Mouse (Mus musculus): ENCODE measurements around the gene Plxna4.
A peak's percentile ranks its signal among the peaks of the same experiment; 100 is the strongest.

Gene Plxna4

DNA sequence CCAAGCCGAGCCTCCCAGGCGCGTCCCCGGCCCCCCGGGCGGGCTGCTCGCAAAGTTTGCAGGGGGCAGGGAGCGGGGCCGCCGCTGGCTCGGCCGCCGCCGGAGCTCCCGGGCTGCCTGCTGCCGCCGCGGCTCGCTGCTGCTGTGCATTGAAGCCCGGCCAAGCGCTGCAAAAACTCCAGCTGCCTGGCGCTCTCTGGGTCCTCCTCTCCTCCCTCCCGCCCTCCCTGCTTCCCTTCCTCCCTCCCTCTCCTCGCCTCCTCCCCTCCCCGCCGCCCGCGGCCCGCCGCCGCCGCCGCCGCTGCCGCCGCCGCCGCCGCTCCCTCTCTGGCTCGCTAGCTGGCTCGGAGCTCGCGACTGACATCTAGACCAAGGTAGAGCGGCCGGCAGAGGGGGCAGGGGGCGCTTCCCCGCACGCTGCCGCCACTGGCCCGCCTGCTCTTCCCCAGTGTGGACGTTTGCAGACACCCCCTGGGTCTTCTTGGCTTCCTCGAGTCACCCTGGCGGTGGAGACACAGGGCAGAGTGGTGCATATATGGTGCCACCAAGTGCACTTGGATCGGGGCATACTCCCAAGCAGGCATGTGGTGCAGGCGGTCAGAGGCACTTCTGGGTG lies at the start of gene Plxna4:
Plxna4 (minus strand) TSS at position 137 of the 616 bp plus-strand sequence.
- DNase-seq: peak; percentile 67

DNA sequence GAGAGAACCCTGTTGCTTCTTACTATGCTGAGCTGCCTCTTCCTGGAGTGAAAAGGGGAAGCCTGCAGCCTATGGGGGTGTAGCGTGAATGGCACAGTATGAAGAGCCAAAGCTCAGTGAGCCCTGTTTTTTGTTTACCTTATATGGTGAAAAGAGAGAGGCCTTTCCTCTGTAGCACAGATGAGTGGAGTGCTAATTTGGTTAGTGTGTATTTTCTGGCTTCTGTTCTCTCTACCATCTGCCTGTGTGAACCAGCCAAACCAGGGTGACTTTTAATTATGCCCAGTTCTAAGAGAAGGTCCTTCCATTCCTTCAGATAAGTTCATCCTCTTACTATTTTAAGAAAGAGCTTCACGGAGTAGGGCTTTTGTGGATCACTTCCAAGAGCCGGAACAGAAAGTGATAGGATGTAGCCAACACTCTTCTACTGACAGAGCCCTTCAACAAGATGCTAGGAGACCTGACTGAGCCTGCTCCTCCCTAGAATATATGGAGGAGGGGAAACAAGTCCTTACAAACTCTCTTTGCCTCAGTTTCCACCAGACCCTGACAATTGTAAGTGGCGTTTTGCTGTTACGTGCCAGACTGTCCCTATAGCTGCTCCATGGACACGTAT lies 49.7 kb upstream of the Plxna4 start:
- peak; percentile 8 for DNase-seq

DNA sequence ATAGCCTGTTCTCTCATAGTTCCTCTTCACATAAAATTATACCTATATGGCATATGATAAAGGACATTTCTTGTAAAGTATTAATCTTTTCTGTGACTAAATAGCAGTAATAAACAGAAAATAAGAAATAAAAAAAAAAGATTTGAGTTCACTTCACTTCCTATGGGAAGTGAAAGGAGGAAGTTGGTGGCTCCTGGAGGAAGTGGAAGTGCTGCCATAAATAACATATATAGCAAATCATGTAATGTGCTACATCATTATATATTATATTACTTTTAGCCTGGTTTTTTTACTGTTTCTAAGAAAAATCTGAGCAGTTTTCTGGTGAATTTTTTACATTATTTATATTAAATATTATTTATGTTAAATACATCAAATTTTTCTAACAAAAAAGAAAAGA lies 22.7 kb upstream of the Plxna4 start:
- no peak for DNase-seq

DNA sequence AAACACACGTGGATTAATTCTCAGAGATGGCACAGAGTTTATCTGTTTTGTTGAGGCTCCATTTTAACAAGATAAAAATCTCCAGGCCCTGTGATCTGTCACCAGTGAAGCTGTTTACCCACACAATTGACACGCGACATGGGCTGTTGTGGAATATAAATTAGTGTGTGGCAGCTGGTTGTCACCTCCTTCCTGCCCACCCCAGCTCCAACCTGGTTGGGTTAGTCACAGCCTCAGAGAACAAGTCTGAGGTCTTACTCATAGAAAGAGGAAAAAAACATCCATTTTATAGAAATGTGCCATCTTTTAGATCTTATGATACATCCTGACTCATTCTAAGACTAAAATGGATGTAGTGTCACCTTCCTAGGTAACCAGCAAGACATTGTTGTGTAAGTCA lies 18.8 kb upstream of the Plxna4 start:
- DNase-seq: no peak

DNA sequence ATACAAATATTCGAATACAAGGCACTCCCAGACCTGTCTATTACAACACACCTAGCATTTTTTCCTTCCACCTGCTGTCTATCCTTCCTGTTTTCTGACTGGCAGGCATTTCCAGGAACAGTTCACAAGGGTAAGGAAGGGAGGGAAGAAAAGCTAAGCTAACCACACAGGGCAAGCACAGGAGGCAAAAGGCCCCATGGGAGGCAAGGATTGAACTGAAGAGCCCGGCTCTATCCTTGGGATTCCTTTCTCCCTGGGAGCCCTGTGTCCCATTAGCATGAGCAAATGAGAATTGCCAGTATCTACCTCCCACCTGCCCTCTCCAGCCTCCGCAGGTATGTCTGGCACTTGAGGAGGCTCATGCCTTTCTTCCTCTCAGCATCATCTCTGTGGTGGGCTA lies 17.6 kb upstream of the Plxna4 start:
- DNase-seq: no peak

DNA sequence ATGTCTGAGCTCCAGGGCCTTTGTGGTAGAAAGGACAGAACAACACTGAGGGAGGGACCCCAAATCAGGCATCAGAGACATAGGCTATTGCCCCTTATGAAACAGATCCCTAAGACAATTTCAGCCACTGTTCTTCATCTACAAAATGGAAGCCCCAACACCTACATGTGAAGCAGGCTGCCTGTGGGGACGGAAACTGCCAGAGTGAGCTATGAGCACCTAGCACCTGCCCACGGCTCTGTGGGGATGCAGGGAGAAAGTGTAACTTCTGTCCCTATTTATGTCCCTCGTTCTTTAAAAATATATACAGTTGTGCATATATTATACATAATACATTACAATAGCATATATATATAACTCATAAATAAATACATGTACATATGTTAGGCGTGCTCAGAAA lies 16.9 kb upstream of the Plxna4 start:
- DNase-seq: no peak

DNA sequence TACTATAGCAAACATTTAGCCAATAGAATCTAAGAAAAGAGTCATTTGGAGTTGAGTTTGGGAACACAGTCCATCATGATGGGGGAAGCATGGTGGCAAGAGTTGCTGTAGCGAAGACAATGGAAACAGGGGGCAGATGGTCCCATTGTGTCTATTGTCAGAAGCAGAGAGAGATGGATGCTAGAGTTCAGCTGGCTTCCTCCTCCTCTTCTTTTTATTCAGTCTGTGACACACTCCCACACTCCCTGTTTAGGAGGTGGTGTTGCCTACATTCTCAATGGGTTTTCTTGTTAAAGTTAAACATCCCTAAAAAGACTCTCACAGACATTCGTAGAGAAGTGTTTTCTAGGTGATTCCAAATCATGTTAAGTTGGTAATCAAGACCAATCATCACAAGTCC lies 14.1 kb upstream of the Plxna4 start:
- DNase-seq: no peak

DNA sequence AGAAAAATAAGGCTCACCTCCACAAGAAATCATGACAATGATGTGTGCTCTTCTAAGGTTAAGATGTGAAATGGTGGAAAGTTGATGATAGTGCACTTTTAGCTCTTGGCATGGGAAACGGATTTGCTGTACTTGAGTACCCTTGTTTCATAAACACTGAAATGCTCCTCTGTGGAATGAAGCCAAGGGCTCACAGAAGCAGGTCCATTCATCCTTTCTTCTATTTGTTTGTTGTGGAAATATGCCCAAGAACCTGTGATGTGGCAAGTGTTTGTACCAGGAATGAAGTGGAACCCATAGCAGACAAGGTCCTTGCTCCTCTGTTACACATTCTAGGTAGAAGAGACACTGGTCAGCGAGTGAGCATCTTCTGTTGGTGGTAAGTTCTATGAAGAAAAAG lies 13.3 kb upstream of the Plxna4 start:
- DNase-seq: no peak

DNA sequence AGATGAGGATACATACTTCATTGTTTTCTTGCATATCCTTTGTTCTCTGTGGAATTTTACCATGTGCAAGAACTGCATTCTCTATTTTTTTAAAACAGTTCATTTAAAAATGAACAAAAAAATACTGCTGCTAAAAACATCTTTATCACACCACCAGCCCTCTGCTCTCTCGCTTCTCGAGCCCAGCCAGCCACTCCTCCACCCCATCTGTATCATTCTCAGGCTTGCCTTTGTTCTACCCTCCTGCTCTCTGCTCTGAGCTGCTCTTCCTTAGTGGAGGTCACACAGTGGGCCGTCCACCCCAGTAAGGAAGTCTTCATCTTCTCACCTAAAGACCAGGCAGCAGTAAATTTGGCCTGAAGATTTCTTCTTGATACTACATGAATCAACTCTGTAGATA lies 7.6 kb upstream of the Plxna4 start:
- DNase-seq: no peak

DNA sequence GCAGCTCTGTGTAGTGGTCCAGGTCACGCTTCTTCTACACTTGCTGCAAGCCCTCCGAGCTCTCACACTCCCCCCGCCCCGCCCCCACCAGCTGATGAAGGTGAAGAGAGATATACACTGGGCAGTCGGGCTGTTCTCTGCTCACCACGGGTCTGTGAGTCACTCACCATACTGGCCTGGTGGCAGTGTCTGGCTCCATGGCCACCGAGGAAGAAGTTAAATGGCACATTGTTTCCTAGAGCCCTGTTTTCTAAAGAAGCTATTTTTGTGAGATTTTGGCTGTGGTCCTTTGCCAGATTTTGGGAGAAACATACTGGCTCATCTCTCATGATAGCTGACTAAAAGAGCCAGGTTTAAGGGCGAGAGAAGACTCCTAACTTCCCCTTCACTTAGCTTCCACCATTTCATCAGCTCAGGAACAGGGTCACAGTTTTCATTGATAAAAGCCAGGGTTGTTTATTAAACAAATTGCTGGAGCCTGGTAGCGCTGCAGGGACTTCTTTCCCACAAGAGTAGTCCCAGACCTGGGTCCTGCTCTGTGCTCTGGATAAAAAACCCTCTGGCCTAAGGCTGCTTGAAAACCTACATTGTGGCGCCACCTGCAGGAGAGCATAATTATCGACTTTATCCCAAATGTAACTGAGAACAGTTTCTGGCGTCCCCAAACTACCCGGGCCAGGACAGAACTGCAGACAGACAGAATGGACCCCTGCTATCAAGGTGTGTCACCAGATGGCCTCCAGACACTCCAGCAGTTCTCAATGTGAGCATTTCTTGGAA lies 3.2 kb upstream of the Plxna4 start:
- peak; percentile 63 for DNase-seq

DNA sequence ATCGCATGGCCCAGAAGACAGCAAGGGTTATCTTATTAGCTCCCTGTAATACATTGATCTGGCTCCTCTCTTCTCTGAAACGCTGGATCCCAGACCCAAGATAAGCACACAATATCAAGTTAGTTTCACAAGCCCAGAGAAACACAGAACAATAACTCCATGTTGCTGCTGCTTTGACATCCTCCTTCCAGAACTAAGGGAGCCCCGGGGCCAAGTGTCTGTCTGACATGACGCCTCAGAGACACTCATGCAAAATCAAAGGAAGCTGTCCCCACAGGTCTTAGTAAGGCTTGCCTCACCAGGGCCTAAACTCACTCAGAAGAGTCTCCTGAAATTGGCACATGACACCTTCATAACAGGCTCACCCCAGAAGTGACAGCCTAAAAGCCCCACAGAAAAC lies 1.6 kb upstream of the Plxna4 start:
- DNase-seq: no peak

DNA sequence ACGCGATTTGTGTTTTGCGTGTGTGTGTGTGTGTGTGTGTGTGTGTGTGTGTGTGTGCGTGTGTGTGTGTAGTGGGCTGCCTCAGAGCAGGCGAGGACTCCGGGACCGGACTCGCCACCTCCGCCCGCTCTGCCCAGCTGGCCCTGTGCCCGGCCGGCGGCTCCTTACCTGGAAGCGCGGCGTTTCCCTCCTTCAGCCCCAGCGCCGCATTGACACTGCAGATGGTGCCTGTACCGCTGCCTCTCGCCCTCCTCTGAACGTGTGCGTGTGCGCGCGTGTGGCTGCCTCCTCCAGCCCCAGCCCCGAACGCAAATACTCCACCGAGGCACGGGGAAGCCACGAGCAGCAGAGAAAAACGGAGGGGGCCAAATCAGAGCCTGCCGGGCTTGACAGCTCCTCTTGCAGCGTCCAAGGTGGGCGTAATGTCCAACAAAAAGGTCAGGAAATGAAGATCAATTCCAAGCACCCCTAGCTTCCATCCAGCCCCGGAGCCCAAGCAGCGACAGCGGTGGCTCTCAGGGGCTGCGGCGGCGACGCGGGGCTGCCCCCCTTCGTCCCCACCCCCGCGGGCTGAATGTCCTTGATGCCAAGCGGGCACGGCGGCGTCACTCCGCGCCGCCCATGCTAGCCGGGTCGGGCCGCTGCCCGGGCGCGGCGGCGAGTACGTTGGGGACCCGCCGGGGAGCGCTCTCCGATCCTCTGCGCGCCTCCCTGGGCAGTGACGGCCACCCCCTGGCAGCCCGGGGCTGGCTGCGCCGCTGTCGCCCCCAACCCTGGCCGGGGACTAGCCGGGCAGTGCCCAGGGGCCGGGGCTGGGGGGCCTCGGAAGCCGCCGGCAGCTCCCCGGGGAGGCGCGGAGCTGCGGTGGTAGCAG lies 619 bp downstream of the Plxna4 start:
- DNase-seq: peak; percentile 84

DNA sequence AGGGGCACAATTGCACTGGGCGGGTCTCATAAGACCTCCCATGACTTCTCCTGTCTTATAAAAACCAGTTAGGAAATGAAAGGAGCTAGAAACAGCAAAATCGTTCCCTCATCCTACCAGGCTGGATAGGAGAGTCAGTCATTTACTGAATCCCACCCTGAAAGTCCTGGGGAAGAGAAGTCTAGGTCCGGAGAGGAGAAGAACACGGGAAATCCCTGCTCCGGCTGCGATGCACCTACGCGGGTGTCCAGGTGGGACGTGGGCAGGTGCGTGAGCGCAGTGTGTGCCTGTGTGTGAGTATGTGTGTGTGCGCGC lies 1.2 kb downstream of the Plxna4 start:
- DNase-seq: no peak

DNA sequence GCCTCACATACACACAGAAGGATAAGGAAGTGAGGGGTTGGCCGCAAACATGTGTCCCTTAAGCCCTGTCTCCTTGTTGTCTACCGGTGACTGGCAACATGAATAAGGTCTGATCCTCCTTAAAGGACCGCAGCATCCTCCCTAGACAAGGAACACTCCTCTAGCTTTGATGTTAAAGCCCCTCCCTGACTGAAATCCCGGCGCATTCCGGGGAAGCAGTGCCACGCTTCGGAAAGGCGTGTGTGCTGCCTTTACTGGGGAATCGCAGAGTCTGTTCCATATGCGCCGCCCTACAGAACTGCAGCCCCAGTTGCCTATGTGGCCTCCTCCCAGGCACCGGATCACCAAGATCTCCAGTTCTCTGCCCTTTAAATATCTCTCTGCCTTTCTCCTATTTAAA lies 1.6 kb downstream of the Plxna4 start:
- DNase-seq: peak; percentile 53

DNA sequence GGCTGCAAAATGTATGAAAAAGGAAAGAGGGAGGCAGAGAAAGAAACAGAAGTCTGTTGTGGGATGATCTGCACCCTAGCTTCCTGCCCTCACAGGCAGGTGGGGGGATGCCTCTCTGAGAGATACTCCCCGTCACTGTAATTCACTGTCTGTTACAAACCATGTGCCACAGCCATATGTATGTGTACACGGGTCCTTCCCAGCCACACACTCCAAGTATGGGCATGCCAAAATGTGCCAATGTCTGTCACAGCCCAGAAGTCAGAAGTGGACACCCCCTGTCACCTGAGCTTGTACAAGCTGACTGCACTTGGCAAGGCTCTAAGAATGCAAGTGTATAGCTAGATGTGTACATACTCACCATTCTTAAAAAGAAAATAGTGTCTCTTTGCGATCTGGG lies 2.8 kb downstream of the Plxna4 start:
- DNase-seq: no peak

DNA sequence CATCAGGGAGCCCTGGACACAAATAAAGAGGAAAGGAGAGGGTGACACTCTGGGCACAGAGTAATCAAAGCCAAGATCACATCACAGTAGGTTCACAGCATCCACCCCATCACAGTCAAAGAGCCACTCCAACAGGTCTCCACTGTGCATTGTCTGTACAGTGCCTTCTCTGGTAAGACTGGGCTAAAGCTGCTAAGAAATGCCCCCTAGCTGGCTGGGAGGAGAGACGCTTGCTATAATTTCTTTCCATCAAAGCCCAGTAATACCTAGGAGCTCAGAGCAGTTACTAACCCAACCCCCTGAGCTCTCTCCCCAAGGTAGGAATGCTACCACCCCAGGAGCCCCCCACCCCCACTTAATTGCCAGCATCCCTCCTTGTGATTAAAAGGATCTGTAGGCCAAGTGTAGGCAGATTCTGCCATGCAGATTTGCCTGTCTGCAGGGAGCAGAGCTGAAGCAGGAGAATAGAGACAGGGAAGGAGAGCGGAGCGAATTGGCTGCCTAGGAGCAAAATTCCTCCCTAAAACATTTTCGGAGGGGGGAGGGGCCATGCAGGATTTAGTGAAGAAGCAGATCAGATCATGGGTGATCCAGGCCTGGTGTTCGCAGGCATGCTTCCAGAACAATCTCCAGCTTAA lies 3.6 kb downstream of the Plxna4 start:
- DNase-seq: no peak

DNA sequence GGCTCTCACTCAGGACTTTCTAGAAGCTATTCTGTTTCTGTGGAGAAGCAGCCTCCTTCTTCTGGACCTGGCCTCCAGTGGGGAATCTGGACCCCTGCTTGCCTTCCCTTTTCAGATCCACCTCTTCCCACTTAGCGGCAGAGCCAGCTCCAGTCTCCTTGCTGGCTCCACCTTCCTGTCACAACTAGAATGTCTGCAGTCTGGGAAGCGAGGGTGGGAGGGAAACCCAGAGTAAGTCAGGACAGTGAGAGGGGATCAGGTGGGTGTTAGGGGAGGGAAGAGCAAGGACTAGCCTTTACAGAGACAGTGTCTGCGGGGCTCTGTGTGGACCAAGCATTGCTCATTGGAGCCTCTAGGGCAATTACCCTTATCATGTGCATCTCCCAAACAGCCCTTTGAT lies 4.4 kb downstream of the Plxna4 start:
- DNase-seq: no peak

DNA sequence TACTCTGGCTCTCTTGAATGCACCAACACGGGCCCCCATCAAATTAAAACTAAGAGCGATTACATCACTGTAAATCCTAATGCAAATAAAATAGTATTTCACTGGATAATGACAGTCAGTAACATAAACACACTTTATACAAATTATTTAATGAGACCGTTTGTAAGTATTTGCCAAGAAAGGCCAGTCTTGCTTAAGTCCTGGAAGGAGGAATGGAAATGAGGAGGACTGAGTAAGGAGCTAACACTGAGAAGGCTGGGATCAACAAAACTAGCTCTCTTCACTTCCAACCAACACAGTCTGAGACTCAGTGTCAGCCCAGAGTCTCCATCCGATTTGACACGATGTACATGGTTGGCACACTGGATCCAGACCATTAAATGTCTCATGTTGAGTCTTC lies 16.5 kb downstream of the Plxna4 start:
- DNase-seq: no peak

DNA sequence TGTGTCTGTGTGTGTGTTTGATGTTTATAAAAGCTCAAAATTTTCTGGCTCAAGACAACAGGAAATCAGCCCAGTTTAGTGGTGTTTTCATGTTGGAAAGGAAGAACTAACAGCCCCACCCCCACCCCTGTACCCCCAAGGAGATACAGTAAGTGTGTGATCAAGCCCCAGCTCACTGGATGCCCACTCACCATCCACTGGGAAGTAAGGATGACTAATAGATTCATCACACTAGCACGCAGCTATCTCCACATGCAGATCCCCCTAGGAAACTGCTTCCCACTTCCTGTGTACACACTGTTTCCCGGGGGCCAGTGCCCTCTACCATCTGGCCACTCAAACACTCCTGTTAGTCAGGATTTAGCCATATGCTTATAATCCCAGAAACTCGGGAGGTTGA lies 17.5 kb downstream of the Plxna4 start:
- no peak for DNase-seq

DNA sequence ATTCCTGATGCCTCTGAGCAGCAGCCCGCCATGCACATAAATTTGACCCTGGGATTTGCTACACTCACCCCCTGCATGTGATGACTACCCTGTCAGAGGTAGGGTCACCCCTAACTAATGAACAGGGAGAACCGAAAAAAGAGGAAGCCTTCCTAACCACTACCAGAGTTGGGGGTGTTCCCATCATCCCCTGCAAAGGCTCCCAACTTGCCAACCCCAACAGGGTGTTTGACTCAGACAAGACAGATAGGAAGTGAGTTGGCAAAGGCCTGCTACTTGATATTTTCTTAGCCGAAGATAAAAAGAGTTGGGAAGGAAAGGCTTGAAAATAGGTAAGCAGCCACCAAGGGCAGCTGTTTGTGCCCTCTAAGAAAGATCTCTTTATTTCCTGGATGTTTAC lies 18.1 kb downstream of the Plxna4 start:
- DNase-seq: no peak

DNA sequence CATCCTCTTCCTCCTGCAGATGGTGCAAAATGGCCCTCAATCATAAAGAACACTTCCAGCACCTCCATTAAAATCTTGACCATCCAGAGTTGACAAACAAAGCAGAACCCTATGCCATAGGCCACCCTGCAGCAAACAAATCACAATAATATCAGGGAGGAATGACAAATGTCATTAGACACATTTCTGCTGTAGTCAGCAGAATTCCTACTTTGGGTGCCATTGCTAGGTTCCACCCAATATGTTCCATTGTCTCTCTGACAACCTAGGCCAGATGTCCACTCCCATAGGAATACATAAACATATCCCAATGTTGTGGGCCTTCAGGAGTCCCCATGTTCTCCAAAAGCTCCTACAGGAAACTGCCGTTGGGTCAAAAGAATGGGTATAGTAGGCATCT lies 41.1 kb downstream of the Plxna4 start:
- no peak for DNase-seq

DNA sequence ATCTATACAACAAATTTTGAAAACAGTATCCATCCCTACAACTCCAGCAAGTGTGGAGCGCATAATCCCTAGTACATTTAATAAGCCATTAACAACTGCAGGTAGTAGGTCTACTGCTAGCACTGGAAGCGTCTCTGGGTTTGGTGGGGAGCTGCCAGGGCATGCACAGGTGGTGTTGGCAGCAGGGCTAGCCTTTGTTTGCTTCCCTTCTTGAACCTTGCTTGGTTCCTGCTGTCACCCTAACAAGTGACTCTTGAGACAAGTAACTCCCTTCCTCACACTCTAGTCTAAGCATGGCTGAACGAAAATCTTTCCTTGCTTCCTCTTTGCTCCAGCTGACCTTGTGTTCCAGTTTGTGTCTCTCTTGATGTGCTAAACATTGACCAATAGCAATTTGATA lies 44.0 kb downstream of the Plxna4 start:
- no peak for DNase-seq

DNA sequence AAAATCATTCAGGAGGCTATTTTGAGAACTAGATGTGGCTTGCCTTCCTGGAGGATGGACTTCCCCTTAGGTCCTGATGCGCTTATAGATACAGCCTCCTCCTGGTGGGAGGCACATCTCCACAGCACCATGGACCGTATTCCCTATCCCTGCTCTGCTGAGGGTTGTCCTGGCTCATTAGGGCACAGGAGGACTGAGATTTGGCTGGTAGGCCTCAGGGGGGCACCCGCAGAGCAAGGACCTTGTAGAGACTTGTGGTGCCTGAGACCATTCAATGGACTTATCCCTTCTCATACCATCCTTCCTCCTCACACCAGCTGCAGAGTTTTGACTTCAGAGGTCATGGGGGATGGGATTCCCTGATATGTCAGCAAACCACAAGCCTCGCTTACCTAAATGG lies 47.8 kb downstream of the Plxna4 start:
- no peak for DNase-seq
